Mouse (Mus musculus): Measurements from ENCODE around the gene Pdcd10. TPM values are rescaled to one million over a fixed set of nuclear protein-coding genes. Genes with fewer than 3 reads are reported as not detected.

Pdcd10 gene
- total and polyA plus RNA-seq, 2 experiments from 2014 or later = 30.0 to 112 TPM

DNA sequence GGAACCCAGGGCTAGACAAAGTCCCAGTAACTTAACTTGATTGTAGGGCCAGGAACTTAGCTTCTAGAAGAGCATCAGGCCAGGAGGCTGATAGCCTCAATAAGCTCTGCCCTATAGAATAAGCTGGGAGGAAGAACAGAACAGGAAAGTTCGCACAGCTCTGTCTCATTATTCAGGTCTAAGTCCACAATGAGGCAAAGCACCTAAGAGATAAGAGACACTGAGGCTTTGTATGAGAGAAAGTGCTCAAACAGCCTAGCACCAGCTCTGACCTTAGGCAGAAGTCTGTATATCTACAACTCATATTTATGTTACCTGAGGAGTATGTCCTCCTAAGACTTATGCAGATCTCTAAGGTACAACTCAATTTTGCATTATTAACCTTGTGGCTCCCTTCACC, 34.1 kb downstream of the Pdcd10 start:
- no peak overlapping the region for H3K27ac ChIP-seq
- H3K36me3 ChIP-seq (ENCODE audit: insufficient read depth, low read length) = peaks cover 22% of the 10 kb centered on the region
- ATAC-seq (no peak), DNase-seq (ENCODE audit: low spot score) (no peak)
- no peak overlapping the region for H3K4me2 ChIP-seq (ENCODE audit: low read depth, low read length)
- no peaks in the 10 kb centered on the region for H3K9me3 ChIP-seq (ENCODE audit: low read length)
- WGBS = 95% methylated on average over 1 of the region's 1 CpGs
- H3K4me1 ChIP-seq (ENCODE audit: insufficient read depth, low read length) = no peaks in the 10 kb centered on the region
- no peak for TF ChIP-seq CTCF (IDR thresholded peaks at IDR 0.05; ENCODE audit: low read depth)
- no peaks in the 10 kb centered on the region for H3K27me3 ChIP-seq (ENCODE audit: insufficient read depth, low read length)
- no peak overlapping the region for H3K4me3 ChIP-seq (ENCODE audit: low read length)
- H3K9ac ChIP-seq (replicated peaks; ENCODE audit: low read length) = no peak overlapping the region

DNA sequence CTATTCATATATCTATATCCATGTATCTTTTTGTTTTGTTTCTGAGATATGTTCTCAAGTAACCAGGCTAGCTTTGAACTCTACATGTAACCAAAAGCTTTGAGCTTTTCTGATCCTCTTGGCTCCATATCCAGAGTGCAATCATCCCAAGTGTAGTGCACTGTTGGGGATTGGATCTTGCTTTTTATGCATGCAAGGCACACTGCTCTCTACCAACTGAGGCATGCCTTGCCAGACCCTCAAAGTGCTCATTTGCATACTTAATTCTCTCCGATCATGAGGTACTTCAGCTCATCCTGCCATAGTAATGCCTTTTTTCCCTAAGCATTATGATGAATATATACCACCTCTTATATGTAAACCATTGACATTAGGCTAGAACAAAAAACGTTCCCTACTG, 35.3 kb downstream of the Pdcd10 start:
- TF ChIP-seq CTCF (IDR thresholded peaks at IDR 0.05; ENCODE audit: low read depth) = no peak

DNA sequence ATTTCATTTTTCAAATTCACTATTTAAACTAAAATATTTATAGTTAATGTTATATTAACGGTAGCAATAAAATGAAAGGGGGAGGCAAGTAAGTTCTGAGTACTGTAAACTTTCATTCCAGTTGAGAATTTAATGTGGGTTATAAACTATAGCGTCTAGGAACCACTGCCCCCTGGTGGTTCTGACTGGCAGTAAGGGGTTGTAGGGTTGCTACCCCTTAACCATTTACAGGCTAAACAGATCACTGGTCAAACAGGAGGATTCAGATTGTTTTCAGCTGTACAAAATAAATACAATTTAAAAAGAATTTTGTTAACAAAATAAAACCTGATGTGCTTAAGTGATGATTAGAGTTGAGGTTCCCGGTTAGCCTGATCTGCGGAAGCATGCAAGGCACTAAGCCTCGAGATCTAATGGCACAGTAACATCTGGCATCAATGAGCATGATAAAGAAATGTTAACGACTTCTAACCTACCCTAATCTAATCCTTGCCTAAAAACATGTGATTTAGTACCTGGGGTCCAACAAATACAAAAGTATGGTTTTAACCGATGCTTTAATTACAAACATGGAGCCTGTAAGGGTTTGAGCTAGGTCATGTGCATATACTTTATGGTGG, 38.9 kb downstream of the Pdcd10 start:
- Histone ChIP-seq H3K4me1 (ENCODE audit: insufficient read depth, low read length) (no peaks in the 10 kb centered on the region), H3K27ac (no peak overlapping the region), H3K36me3 (ENCODE audit: insufficient read depth, low read length) (peaks cover 18% of the 10 kb centered on the region), H3K27me3 (ENCODE audit: insufficient read depth, low read length) (no peaks in the 10 kb centered on the region), H3K4me3 (ENCODE audit: low read length) (no peak overlapping the region), H3K9ac (replicated peaks; ENCODE audit: low read length) (no peak overlapping the region), H3K4me2 (ENCODE audit: low read depth, low read length) (no peak overlapping the region), H3K9me3 (ENCODE audit: low read length) (no peaks in the 10 kb centered on the region)
- 82% methylated on average over 7 of the region's 7 CpGs for WGBS
- TF ChIP-seq CTCF (IDR thresholded peaks at IDR 0.05; ENCODE audit: low read depth) = peak; percentile 63
- no peak for ATAC-seq
- peak; percentile 55 for DNase-seq (ENCODE audit: low spot score)

More for the DNA sequence above, 35.3 kb downstream of the Pdcd10 start:
- no peak overlapping the region for H3K27ac ChIP-seq
- peaks cover 16% of the 10 kb centered on the region for H3K36me3 ChIP-seq (ENCODE audit: insufficient read depth, low read length)
- H3K4me1 ChIP-seq (ENCODE audit: insufficient read depth, low read length) = no peaks in the 10 kb centered on the region
- H3K9me3 ChIP-seq (ENCODE audit: low read length) = no peaks in the 10 kb centered on the region
- no peak; the same call in 1 of the 2 replicates for ATAC-seq
- WGBS = 62% methylated on average over 2 of the region's 2 CpGs
- peak; percentile 10 for DNase-seq (ENCODE audit: low spot score)
- H3K27me3 ChIP-seq (ENCODE audit: insufficient read depth, low read length) = no peaks in the 10 kb centered on the region
- H3K4me3 ChIP-seq (ENCODE audit: low read length) = no peak overlapping the region
- H3K9ac ChIP-seq (replicated peaks; ENCODE audit: low read length) = no peak overlapping the region
- no peak overlapping the region for H3K4me2 ChIP-seq (ENCODE audit: low read depth, low read length)

DNA sequence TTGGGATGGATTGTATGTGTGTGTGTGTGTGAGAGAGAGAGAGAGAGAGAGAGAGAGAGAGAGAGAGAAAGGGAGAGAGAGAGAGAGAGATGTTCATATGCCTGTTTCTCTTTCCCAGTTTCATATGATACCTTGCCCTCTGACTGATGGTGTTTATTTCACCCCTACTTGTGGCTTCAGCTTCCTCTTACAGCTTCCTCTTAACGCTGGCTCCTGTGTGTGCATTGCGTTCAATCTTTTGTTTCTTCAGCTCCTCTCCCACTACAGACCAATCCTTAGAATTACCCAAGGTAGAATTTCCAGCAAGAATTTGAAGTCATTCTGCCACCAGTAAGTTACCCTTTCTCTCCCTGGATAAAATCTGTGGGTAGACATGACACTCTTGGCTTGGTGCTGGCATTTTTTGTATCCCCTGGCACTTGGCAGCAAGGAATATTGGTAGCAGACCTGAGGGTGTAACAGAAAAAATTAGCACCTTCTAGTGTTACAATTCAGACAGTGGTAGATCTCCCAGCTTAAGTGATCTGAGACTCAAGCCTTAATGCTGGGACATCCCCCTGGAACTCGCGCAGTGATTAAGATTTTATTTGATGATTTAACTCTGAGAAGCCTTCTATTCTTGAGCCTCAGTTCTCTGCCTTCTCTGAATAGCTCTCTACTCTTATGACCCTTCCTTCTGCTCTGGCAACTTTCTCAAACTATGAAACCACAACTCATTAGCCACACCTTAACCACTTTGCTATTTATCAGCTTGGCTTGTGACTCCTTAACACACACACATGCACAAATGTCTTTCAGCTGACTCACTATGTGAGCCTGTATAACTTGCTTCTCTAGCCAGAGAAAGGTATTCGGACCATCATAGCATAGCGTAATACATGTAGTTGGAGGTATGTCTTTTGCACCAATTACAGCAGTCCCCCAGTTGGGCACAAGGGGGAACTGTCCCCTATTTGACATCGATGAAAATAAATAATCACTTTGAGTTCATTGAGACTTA, 57.4 kb downstream of the Pdcd10 start:
- Histone ChIP-seq H3K9me3 (ENCODE audit: low read length) (no peaks in the 10 kb centered on the region), H3K36me3 (ENCODE audit: insufficient read depth, low read length) (no peaks in the 10 kb centered on the region), H3K4me1 (ENCODE audit: insufficient read depth, low read length) (no peaks in the 10 kb centered on the region), H3K4me2 (ENCODE audit: low read depth, low read length) (no peak overlapping the region), H3K27me3 (ENCODE audit: insufficient read depth, low read length) (no peaks in the 10 kb centered on the region), H3K4me3 (ENCODE audit: low read length) (no peak overlapping the region), H3K27ac (no peak overlapping the region), H3K9ac (replicated peaks; ENCODE audit: low read length) (no peak overlapping the region)
- 87% methylated on average over 7 of the region's 7 CpGs for WGBS
- no peak for ATAC-seq
- DNase-seq (ENCODE audit: low spot score) = no peak
- peak; percentile 15; the same call in 1 of the 2 replicates for TF ChIP-seq CTCF (IDR thresholded peaks at IDR 0.05; ENCODE audit: low read depth)

GRCm38 (mm10) chr3:75492913-75493312, 63.7 kb downstream of the Pdcd10 start:
- no peak for TF ChIP-seq CTCF (IDR thresholded peaks at IDR 0.05; ENCODE audit: low read depth)
- DNase-seq (ENCODE audit: low spot score) (no peak), ATAC-seq (no peak)
- Histone ChIP-seq H3K36me3 (ENCODE audit: insufficient read depth, low read length) (no peaks in the 10 kb centered on the region), H3K4me2 (ENCODE audit: low read depth, low read length) (no peak overlapping the region), H3K4me1 (ENCODE audit: insufficient read depth, low read length) (no peaks in the 10 kb centered on the region), H3K27me3 (ENCODE audit: insufficient read depth, low read length) (no peaks in the 10 kb centered on the region), H3K9me3 (ENCODE audit: low read length) (no peaks in the 10 kb centered on the region), H3K4me3 (ENCODE audit: low read length) (no peak overlapping the region), H3K9ac (replicated peaks; ENCODE audit: low read length) (no peak overlapping the region), H3K27ac (no peak overlapping the region)
- WGBS = 70% methylated on average over 3 of the region's 3 CpGs

DNA sequence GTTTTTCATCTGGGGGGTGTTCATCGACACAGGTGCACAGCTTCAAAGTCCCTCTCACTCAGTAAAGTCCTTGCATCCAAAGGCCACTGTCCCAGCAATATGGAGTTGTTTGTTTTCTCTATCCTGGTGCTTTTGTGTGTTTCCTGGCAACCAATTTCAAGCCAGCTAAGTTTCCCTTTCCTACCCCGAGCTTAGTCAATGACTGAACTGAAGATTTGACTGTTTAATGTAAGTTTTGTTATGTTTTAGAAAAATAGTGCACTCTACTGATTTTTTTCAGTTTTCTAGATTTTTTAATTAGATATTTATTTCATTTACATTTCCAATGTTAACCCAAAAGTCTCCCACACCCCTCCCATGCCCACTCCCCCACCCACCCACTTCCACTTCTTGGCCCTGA, 74.6 kb downstream of the Pdcd10 start, which contains the start of gene Wdr49:
Gene Wdr49, minus strand, starts transcription at position 101 of the 400 bp plus-strand sequence.
- no peaks in the 10 kb centered on the region for H3K27me3 ChIP-seq (ENCODE audit: insufficient read depth, low read length)
- H3K4me3 ChIP-seq (ENCODE audit: low read length) = no peak within 1 kb of the TSS
- no peak within 1 kb of the TSS for H3K4me2 ChIP-seq (ENCODE audit: low read depth, low read length)
- H3K27ac ChIP-seq = no peak within 1 kb of the TSS
- 22% methylated on average over 2 of the region's 2 CpGs for WGBS
- no peaks in the 10 kb centered on the region for H3K4me1 ChIP-seq (ENCODE audit: insufficient read depth, low read length)
- no peak within 1 kb of the TSS for H3K9ac ChIP-seq (replicated peaks; ENCODE audit: low read length)
- DNase-seq (ENCODE audit: low spot score) (no peak), ATAC-seq (no peak)
- H3K36me3 ChIP-seq (ENCODE audit: insufficient read depth, low read length) = no peaks in the 10 kb centered on the region
- no peaks in the 10 kb centered on the region for H3K9me3 ChIP-seq (ENCODE audit: low read length)
- no peak for TF ChIP-seq CTCF (IDR thresholded peaks at IDR 0.05; ENCODE audit: low read depth)
